In the genomic region with DNA sequence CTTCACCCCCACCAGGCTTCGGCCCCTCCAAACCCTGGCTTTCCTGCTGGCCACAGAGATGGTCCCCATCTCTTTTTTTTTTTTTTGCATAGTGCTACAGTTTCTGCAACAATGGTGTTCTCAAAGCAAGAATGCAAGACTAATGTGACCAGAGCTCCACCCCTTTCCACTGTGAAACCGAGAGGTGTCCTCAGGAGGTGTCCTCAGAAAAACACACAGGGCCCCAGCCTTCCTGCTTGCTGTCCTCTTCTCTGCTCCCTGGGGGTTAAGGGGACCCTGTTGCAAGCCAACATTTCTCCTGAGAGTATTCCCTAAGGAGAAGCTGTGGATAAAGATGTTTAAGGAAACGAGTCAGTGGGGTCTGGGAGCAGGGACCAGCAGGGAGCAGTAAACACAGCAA, we compare ENCODE assay signal across 28 mouse cellular contexts. TPM values are rescaled to one million over a fixed set of nuclear protein-coding genes. Genes with fewer than 3 reads are reported as not detected.
DNase-seq lines count a peak whose midpoint lies in the region; TF ChIP-seq lines count a peak whose summit lies in the region.
"Had no signal": no experiment of that assay in that cellular context is flagged by ENCODE, and none has a peak within 500 bp of the region (broad histone marks: within the 10 kb centered on the region; RNA-seq: fewer than 3 reads in every experiment).

No protein-coding gene starts in this region.

- H3K27me3 ChIP-seq in spleen, adult 2 months (ENCODE audit: control insufficient read depth, insufficient read depth, low read length) = no peaks in the 10 kb centered on the region
- H3K27me3 ChIP-seq: embryonic facial prominence, embryonic 13.5 days; forebrain, embryonic 15.5 days; heart, embryonic 15.5 days; kidney, embryonic 15.5 days; limb, embryonic 13.5 days; midbrain, embryonic 13.5 days; neural tube, embryonic 15.5 days had no signal

- TF ChIP-seq POLR2A in spleen, adult 2 months (IDR thresholded peaks at IDR 0.05; ENCODE audit: low read depth, low read length) = peak; percentile 39

- WGBS in spleen, adult 2 months = 29% methylated on average over 3 of the region's 3 CpGs

- DNase-seq in lung, postnatal 36 days = peak; percentile 37
- DNase-seq in lung, postnatal 4 days = no peak
- DNase-seq in thymus, postnatal 4 days = peak; percentile 44
- DNase-seq in thymus, adult 18-20 months = no peak
- DNase-seq in spleen, adult 2 months (ENCODE audit: low read depth in 1 of 2, low spot score in 2 of 2) = peak; percentile 74 to 77
- DNase-seq in left cerebral cortex, postnatal 10 days (ENCODE audit: extremely low spot score in 1 of 2, low spot score in 2 of 2) = no peak
- DNase-seq in left cerebral cortex, adult 2 months (ENCODE audit: extremely low spot score in 1 of 2, low spot score in 2 of 2) = no peak
- DNase-seq: adrenal gland, adult 2 months; adrenal gland, postnatal 36 days; cerebellum, adult 9-10 months; cerebellum, postnatal 36 days; embryo, embryonic 11 days; gastrocnemius, postnatal 25 days; heart, adult 11 months; kidney, adult 18-20 months; kidney, postnatal 25 days; lung, adult 18-20 months; lung, postnatal 10 days; right cerebral cortex, adult 18-20 months had no signal

- TF ChIP-seq CTCF in spleen, adult 2 months (IDR thresholded peaks at IDR 0.05; ENCODE audit: extremely low read depth, insufficient read depth, insufficient read length, insufficient replicate concordance) = no peak
- TF ChIP-seq CTCF in left cerebral cortex, adult 2 months (IDR thresholded peaks at IDR 0.05) = no peak

- intact Hi-C loops in left cerebral cortex, postnatal 10 days (cut with DNase I) = no loop called here
- intact Hi-C loops in left cerebral cortex, adult 2 months (cut with DNase I) = no loop called here

- peak overlapping the region; percentile 99 for H3K27ac ChIP-seq in spleen, adult 2 months (ENCODE audit: insufficient read depth, low read length)
- H3K27ac ChIP-seq in left cerebral cortex, adult 2 months = no peak overlapping the region
- H3K27ac ChIP-seq: embryonic facial prominence, embryonic 13.5 days; forebrain, embryonic 10.5 days; forebrain, embryonic 15.5 days; heart, embryonic 10.5 days; heart, embryonic 15.5 days; kidney, embryonic 15.5 days; limb, embryonic 13.5 days; midbrain, embryonic 13.5 days; neural tube, embryonic 15.5 days had no signal

- H3K36me3 ChIP-seq in spleen, adult 2 months (ENCODE audit: control insufficient read depth, insufficient read depth, low read length) = no peaks in the 10 kb centered on the region
- H3K36me3 ChIP-seq: embryonic facial prominence, embryonic 13.5 days; forebrain, embryonic 10.5 days; forebrain, embryonic 15.5 days; heart, embryonic 10.5 days; heart, embryonic 15.5 days; kidney, embryonic 15.5 days; limb, embryonic 13.5 days; midbrain, embryonic 13.5 days; neural tube, embryonic 15.5 days had no signal

- peaks cover 38% of the 10 kb centered on the region; the same call in 1 of the 2 replicates for H3K4me1 ChIP-seq in spleen, adult 2 months (ENCODE audit: control insufficient read depth, insufficient read depth, insufficient read length)
- H3K4me1 ChIP-seq: embryonic facial prominence, embryonic 13.5 days; heart, embryonic 10.5 days; limb, embryonic 13.5 days had no signal

- H3K4me3 ChIP-seq in spleen, adult 2 months (ENCODE audit: extremely low read depth, insufficient read depth, insufficient read length) = peak overlapping the region; percentile 19; the same call in 1 of the 2 replicates
- no peak overlapping the region for H3K4me3 ChIP-seq in left cerebral cortex, adult 2 months
- H3K4me3 ChIP-seq: embryonic facial prominence, embryonic 13.5 days; forebrain, embryonic 10.5 days; forebrain, embryonic 15.5 days; heart, embryonic 10.5 days; heart, embryonic 15.5 days; kidney, embryonic 15.5 days; limb, embryonic 13.5 days; midbrain, embryonic 13.5 days; neural tube, embryonic 15.5 days had no signal

RNA-seq across cellular contexts. Expression of gene Chst3, which starts 50.1 kb away (rescaled TPM):
- polyA plus RNA-seq in spleen, adult 2 months (2012; rRNA removed) = 89.3 and 105 TPM in 2 replicates
- 1 to 10 TPM; 1.6 to 1.8 TPM for total RNA-seq in left cerebral cortex, postnatal 10 days (2021)
- 1 to 10 TPM; 1.2 to 1.4 TPM for total RNA-seq in left cerebral cortex, adult 2 months (2021)

Comparison
In these comparisons a context has a peak if more than half of its experiments do, and no peak if none do; other contexts are left out.
1. DNase-seq: peak in lung, postnatal 36 days (single experiment), thymus, postnatal 4 days (single experiment) and spleen, adult 2 months (2 of 2); none in lung, postnatal 4 days (0 of 2), thymus, adult 18-20 months (0 of 2), left cerebral cortex, postnatal 10 days (0 of 2) and left cerebral cortex, adult 2 months (0 of 2).